Mouse (Mus musculus) frontal cortex, postnatal 25 days (tissue): ENCODE results near the gene Lrrc66.

Experiments used
- DNase-seq, 2 experiments: peaks; one replicate each; pipeline ENCODE4 v3.0.0; 2022; ENCODE audit warnings: low spot score in 2 of 2

The Lrrc66 gene

GRCm38 (mm10) chr5:73632291-73632690, at the start of gene Lrrc66:
Lrrc66 (minus strand) TSS chr5:73632526.
- DNase-seq, result no peak

GRCm38 (mm10) chr5:73676626-73677025, 44.3 kb upstream of the Lrrc66 start:
- DNase-seq, result no peak

- no peak for DNase-seq
These were observed 43.3 kb upstream of the Lrrc66 start for GRCm38 (mm10) chr5:73675604-73676003.

- no peak for DNase-seq
These were observed 37.1 kb upstream of the Lrrc66 start for GRCm38 (mm10) chr5:73669386-73669785.

DNA sequence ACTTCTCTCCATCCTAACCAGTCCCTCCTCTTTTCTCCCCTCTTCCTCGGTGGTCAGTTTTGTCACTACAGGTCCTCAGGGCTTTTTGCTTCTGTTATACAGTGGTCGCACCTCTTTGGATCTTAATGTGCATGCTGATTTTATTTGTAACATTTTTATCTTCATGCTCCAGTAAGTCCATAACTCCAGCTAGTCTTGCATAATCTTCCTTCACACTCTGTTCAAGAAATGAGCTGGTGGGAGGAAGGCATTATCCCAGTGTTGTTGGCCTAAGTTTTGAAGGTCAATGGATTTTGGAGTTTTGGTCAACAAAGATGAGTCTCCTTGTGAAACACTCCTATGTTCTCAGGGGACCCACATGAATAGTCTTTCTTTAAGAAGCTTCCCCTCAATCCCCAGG, 35.6 kb upstream of the Lrrc66 start:
- no peak for DNase-seq

GRCm38 (mm10) chr5:73666695-73667094, 34.4 kb upstream of the Lrrc66 start:
- no peak for DNase-seq

DNA sequence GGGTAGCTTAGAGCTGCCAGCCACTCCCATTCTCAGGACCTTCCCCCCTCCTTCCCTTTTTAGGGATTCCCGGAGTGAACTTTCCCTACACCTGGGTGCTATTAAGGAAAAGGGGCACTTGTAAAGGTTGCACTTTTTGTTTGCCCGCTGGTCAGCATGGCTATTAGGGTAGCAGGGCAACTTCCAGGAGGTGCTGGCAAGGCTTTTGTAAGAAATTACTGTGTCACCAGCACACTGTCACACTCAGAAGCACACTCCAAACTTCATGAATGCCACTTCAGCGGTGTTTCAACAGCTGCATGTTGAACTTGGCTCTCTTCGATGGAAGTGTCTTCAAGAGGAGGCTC, 19.5 kb upstream of the Lrrc66 start:
- DNase-seq, result no peak

GRCm38 (mm10) chr5:73651061-73651854, 18.9 kb upstream of the Lrrc66 start, which contains the start of gene Spata18:
Spata18 (plus strand) TSS chr5:73651379.
- DNase-seq, result no peak

DNA sequence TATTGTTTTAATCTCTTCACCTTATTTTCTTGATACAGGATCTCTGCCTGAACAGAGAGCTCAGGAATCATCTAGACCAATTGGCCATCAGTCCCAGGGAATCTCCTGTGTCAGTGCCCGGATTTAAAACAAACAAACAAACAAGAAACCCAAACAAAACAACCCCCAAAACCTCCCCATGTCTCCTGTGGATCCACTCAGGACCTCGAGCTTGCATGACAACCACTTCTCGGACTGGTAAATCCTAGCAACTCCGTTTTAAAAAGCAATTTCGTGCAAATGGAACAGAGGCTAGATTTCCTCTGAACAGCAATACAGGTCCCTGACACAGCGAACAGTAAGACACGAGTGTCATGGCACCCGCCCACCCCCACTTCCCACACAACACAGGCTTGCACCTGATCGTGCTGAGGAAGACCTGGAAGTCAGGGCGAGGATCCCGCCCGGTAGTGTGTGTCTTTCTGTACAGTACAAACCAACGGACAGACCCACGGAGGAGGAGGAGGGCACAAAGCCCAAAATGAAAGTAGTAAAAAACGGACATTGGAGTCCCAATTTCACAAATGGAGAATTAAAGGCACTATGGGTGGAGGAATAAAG, 18.1 kb upstream of the Lrrc66 start:
- no peak for DNase-seq

GRCm38 (mm10) chr5:73647261-73647900, 15.1 kb upstream of the Lrrc66 start, which contains the start of gene Sgcb:
Sgcb (minus strand) TSS chr5:73647790.
- peak; percentile 69 to 76 for DNase-seq

GRCm38 (mm10) chr5:73642091-73642490, 9.8 kb upstream of the Lrrc66 start:
- DNase-seq, result no peak

DNA sequence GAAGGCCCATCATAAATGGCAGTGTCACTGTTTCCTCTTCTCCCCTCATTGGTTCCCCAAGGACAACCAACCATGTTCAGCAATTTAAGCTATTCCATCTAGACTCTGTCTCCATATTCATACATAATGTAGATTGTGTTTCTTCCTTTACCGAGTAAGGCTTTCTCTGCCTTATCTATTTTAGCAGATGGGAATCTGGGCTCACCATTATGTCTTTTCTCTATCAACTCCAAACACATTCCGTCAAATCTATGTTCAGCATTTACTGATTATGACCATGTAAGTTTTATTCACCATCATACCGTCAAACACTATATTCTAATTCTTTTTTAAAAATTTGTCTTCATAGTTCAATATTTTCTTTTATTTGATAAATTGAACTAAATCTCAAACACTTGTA, 8.7 kb upstream of the Lrrc66 start:
- no peak for DNase-seq

- no peak for DNase-seq
These were observed 5.2 kb upstream of the Lrrc66 start for GRCm38 (mm10) chr5:73637337-73638107.

GRCm38 (mm10) chr5:73633141-73633540, 815 bp upstream of the Lrrc66 start:
- DNase-seq, result peak; percentile 83 to 88

DNA sequence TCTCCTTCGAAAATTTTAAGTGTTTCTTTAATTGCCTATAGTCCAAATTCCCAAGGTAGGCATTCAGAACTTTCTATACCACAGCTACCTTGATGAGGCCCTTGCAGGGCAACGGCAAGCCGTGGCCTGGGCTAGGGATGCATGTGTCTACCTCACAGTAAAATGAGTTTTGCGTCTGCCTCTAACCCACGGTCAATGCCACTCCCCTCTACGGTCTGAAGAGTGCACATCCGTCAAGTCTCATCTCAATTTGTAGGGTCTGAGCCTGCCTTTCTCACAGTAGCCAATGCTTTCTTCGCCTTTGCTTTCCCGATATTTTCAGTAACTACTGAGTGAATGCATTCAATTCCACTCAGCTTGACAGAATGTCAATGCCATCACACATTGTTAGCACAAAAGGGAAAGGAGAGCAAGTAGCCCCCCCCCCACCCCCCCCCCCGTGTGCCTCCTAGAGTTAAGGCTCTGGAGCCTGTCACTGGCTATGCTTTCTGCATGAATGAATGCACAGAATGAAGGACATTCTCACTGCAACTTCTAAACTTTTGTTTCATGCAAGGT, 1.2 kb downstream of the Lrrc66 start:
- no peak for DNase-seq

- DNase-seq, result no peak
These were observed 2.2 kb downstream of the Lrrc66 start for GRCm38 (mm10) chr5:73630141-73630540.

DNA sequence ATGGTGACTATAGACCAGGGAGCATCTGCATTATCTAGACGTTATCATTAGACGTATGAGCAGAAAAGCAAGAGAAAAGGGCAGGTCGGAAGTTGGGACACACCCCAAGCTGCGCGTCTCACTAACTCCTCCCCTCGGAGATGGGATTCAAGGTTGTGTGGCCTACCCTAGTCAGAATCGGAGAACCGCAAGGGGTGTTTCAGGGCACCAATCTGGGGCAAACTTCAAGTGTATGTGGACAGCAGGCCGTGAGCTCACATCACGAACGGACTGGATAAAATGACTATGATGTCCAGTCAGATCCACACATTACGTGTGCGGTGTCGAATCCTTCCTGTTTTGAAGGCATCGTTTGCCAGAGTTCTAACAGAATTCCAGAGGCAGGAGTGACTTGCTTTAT, 4.3 kb downstream of the Lrrc66 start:
- no peak for DNase-seq

- DNase-seq, result no peak
These were observed 4.8 kb downstream of the Lrrc66 start for GRCm38 (mm10) chr5:73627559-73627958.

- no peak for DNase-seq
These were observed 5.5 kb downstream of the Lrrc66 start for GRCm38 (mm10) chr5:73626842-73627241.

GRCm38 (mm10) chr5:73625505-73625904, 6.8 kb downstream of the Lrrc66 start:
- DNase-seq, result no peak

DNA sequence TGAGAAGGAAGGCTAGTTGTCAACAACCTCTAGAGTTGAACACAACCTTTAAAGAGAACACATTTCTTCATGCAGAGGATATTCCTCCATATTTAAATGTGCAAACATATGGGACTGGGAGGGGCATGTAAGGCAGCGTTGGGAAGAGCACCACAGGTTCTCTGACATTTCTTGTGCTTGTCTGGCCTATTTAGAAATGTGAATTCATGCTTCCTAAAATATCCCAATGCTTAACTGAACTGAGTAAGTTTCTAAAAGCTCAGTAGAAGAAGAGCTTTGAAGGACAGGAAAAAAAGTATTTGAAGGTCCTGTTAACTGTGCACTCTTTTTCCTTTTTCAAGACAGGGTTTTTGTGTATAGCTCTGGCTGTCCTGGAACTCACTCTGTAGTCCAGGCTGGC, 13.4 kb downstream of the Lrrc66 start:
- DNase-seq, result no peak

GRCm38 (mm10) chr5:73615211-73615610, 17.1 kb downstream of the Lrrc66 start:
- no peak for DNase-seq
